Mouse (Mus musculus): ENCODE data around the gene Gm10382. TPM values are rescaled to one million over a fixed set of nuclear protein-coding genes. Genes with fewer than 3 reads are reported as not detected.
"Not testable (repeated sequence)": the region's sequence is repeated elsewhere in the genome, so short reads cannot be mapped to it uniquely, and the experiment has no call there.

Gm10382 gene
- polyA plus RNA-seq, 1 experiment from 2014 or later: 0.68 TPM

- Histone ChIP-seq H3K9me3 (no peaks in the 10 kb centered on the region), H3K4me2 (replicated peaks) (peak within 1 kb of the TSS; percentile 98), H3K4me3 (peak within 1 kb of the TSS; percentile 99), H3K27ac (replicated peaks) (peak within 1 kb of the TSS; percentile 98), H3K4me1 (peaks cover 39% of the 10 kb centered on the region), H3K36me3 (peaks cover 12% of the 10 kb centered on the region), H3K9ac (replicated peaks) (peak within 1 kb of the TSS; percentile 98), H3K27me3 (no peaks in the 10 kb centered on the region)
- ATAC-seq (ENCODE audit: low FRiP score, low read depth): peak; percentile 57
- under 1% methylated on average over 68 of the region's 69 CpGs for WGBS
Observed at GRCm38 (mm10) chr5:125389579-125390441, 688 bp downstream of the Gm10382 start, which contains the start of gene Ubc. Ubc (minus strand) TSS chr5:125390202.

DNA sequence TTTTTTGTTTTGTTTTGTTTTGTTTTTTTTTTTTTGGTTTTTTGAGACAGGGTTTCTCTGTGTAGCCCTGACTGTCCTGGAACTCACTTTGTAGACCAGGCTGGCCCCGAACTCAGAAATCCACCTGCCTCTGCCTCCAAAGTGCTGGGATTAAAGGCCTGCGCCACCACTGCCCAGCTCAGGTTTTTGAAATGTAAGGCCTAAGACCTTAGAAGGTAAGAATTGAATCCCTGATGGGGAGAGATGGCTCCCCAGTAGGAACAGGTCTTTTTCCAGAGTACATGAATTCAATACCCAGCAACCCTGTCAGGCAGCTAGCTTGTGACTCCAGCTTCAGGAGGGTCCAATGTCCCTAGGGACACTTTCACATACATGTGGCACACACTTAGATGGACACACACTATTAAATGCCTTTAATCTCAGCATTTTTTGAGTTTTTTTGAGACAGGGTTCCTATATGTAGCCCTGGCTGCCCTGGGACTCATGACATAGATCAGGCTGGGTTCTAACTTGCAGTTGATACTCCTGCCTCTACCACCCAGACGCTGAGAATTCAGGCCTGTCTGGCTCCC lies 1.9 kb downstream of the Gm10382 start:
- peaks cover under 1% of the 10 kb centered on the region for H3K36me3 ChIP-seq
- WGBS: 95% methylated on average over 3 of the region's 3 CpGs

DNA sequence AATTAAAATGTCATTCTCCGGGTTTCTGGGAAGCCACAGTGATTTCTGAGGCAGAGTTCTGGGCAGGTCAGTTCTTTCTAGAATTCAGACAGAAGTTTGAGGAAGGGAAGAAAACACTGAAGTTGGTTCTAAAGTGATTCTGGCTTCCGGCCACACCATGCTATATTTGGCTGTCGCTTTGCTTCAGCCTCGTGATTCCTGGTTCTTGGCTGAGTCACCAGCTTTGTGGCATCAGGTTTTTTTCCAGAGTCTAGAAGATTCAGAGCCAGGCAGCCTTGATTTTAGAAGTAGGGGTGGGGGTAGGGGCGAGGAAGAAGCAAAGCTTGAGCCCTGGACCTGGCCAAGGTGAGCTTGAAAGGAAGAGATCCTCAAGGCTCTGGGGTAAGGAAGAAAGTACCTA lies 2.5 kb downstream of the Gm10382 start:
- Histone ChIP-seq H3K27me3 (no peaks in the 10 kb centered on the region), H3K4me2 (replicated peaks) (no peak overlapping the region), H3K9me3 (no peaks in the 10 kb centered on the region), H3K4me1 (peaks cover 36% of the 10 kb centered on the region), H3K9ac (replicated peaks) (no peak overlapping the region), H3K27ac (replicated peaks) (no peak overlapping the region), H3K36me3 (no peaks in the 10 kb centered on the region), H3K4me3 (no peak overlapping the region)
- 90% methylated on average over 5 of the region's 5 CpGs for WGBS
- ATAC-seq (ENCODE audit: low FRiP score, low read depth): no peak

More for the DNA sequence above, 1.9 kb downstream of the Gm10382 start:
- ATAC-seq (ENCODE audit: low FRiP score, low read depth): no peak
- Histone ChIP-seq H3K27ac (replicated peaks) (no peak overlapping the region), H3K9ac (replicated peaks) (no peak overlapping the region), H3K27me3 (no peaks in the 10 kb centered on the region), H3K4me2 (replicated peaks) (no peak overlapping the region), H3K9me3 (no peaks in the 10 kb centered on the region), H3K4me3 (no peak overlapping the region), H3K4me1 (peaks cover 36% of the 10 kb centered on the region)

GRCm38 (mm10) chr5:125392176-125392575 lies 3.1 kb downstream of the Gm10382 start:
- 92% methylated on average over 4 of the region's 4 CpGs for WGBS
- H3K4me1 ChIP-seq: peaks cover 36% of the 10 kb centered on the region

GRCm38 (mm10) chr5:125392618-125392976 lies 3.5 kb downstream of the Gm10382 start:
- 0 out of 2 replicates have a peak overlapping the region, but pooled peaks have one; percentile 28 for H3K4me3 ChIP-seq
- peak overlapping the region; percentile 100 for H3K27ac ChIP-seq (replicated peaks)
- 32% methylated on average over 1 of the region's 1 CpGs for WGBS
- no peaks in the 10 kb centered on the region for H3K36me3 ChIP-seq
- ATAC-seq (ENCODE audit: low FRiP score, low read depth): peak; percentile 5; the same call in 1 of the 2 replicates
- H3K4me1 ChIP-seq: peaks cover 36% of the 10 kb centered on the region
- 0 out of 2 replicates have a peak overlapping the region, but pooled peaks have one; percentile 54 for H3K4me2 ChIP-seq (replicated peaks)
- no peaks in the 10 kb centered on the region for H3K9me3 ChIP-seq
- no peak overlapping the region for H3K9ac ChIP-seq (replicated peaks)
- no peaks in the 10 kb centered on the region for H3K27me3 ChIP-seq

More at GRCm38 (mm10) chr5:125392176-125392575, 3.1 kb downstream of the Gm10382 start:
- peak overlapping the region; percentile 100 for H3K27ac ChIP-seq (replicated peaks)
- not testable (repeated sequence) for H3K9me3 ChIP-seq; H3K27me3 ChIP-seq; H3K9ac ChIP-seq (replicated peaks); H3K36me3 ChIP-seq; ATAC-seq (ENCODE audit: low FRiP score, low read depth); H3K4me2 ChIP-seq (replicated peaks); H3K4me3 ChIP-seq

DNA sequence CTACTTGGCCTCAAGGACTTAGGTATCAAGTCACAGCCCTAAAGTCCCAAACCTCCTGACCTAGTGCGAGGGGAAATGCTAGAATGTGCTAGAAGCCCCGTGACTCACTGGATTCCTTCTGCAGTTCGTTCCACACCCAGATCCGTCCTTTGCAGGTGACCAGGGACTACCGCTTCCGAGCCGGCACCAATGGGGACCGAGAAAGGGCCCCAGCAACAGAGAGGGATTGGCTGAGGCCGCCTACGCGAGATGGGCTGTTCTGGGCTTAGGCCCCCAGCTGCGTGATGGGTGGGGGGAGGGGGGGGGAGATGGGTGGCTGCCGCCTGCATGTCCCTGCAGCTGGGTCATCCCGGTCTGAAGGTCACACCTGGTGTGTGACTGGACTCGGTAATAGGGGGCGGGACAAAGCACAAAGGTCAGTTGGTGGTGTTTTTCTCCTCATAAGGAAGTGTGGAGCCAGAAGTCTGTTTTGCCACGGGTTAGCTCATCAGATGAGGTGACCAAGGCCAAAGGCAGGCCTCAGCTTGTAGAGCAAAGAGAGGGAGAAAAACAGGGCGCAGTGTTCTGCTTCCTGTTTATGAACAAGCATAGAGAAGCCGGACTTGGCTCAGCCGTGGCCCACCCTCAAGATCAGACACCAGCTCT lies 4.0 kb downstream of the Gm10382 start:
- peak overlapping the region; percentile 100 for H3K27ac ChIP-seq (replicated peaks)
- peak; percentile 82 for ATAC-seq (ENCODE audit: low FRiP score, low read depth)
- H3K4me3 ChIP-seq: peak overlapping the region; percentile 28
- peaks cover 36% of the 10 kb centered on the region for H3K4me1 ChIP-seq
- H3K9me3 ChIP-seq: no peaks in the 10 kb centered on the region
- WGBS: under 1% methylated on average over 20 of the region's 20 CpGs
- H3K36me3 ChIP-seq: no peaks in the 10 kb centered on the region
- peak overlapping the region; percentile 54 for H3K4me2 ChIP-seq (replicated peaks)
- H3K27me3 ChIP-seq: no peaks in the 10 kb centered on the region
- H3K9ac ChIP-seq (replicated peaks): peak overlapping the region; percentile 55; the same call in 1 of the 2 replicates

DNA sequence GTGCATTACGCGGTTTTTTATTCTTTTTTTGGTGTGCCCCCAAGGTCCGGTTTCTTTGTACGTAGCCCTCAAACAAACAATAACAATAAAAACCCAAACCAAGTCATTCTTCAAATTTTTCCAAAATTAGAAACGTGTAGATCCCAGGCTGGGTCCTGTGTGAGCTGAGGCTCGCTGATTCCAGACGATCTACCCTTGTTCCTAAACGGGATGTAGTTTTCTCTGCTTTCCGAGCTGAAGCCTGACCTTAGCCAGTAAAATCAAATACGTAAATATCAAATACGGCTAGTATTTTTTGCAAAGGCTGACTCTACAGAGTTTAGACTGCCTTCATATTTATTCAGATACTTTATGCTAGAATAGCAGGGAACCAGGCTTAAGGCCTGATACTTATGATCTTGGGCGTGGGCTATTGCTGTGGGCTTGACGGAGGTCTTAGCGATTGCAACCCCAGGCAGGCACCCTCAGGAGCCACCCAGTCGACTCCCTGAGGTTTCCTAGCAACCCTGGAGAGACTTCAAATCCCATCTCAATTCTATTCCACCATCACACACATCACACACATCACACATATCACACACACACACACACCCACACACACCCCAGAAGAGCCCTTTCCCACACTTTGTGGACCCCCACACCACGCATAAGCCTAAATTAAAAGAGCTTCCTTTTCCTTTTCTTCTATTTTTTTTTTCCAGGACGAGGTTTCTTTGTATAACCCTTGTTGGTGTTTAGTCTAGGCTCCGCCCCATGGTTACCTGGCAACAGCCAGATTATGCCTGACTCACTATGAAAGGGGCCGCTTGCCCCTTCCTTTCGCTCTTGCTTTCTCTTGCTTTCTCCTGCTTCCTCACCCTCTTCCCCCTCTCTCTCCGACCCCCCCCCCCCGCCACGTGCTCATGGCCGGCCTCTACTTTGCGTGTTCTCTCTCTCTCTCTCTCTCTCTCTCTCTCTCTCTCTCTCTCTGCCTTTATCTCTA lies 4.8 kb downstream of the Gm10382 start:
- H3K9me3 ChIP-seq: no peaks in the 10 kb centered on the region
- peaks cover 30% of the 10 kb centered on the region for H3K4me1 ChIP-seq
- ATAC-seq (ENCODE audit: low FRiP score, low read depth): peak; percentile 80
- H3K36me3 ChIP-seq: no peaks in the 10 kb centered on the region
- 9% methylated on average over 20 of the region's 25 CpGs for WGBS
- H3K27ac ChIP-seq (replicated peaks): peak overlapping the region; percentile 100
- no peaks in the 10 kb centered on the region for H3K27me3 ChIP-seq
- H3K4me2 ChIP-seq (replicated peaks): peak overlapping the region; percentile 54
- peak overlapping the region; percentile 28 for H3K4me3 ChIP-seq
- H3K9ac ChIP-seq (replicated peaks): peak overlapping the region; percentile 55

DNA sequence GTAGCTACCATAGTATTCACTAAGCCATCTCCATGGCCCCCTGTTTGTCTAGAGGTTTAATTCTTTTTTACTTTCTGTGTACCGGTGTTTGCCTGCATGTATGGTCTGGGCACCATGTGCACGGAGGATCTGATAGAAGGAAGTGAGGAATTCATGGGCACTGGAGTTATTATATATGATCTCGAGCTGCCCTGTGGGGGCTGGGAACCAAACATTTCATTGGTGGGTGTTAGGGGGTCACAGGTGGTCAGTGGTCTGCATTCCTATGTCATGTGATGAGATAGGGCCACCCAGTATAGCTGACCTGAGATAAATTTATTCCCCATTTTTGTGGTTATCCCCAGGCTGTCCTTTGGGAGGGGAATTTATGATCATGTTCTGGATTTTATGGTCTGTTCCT lies 5.9 kb downstream of the Gm10382 start:
- peaks cover 30% of the 10 kb centered on the region for H3K4me1 ChIP-seq
- WGBS: 41% methylated on average over 3 of the region's 3 CpGs
- no peaks in the 10 kb centered on the region for H3K36me3 ChIP-seq
- peak overlapping the region; percentile 54 for H3K4me2 ChIP-seq (replicated peaks)
- 0 out of 2 replicates have a peak overlapping the region, but pooled peaks have one; percentile 31 for H3K9ac ChIP-seq (replicated peaks)
- ATAC-seq (ENCODE audit: low FRiP score, low read depth): no peak
- peak overlapping the region; percentile 100 for H3K27ac ChIP-seq (replicated peaks)
- no peaks in the 10 kb centered on the region for H3K27me3 ChIP-seq
- H3K9me3 ChIP-seq: no peaks in the 10 kb centered on the region
- H3K4me3 ChIP-seq: no peak overlapping the region

DNA sequence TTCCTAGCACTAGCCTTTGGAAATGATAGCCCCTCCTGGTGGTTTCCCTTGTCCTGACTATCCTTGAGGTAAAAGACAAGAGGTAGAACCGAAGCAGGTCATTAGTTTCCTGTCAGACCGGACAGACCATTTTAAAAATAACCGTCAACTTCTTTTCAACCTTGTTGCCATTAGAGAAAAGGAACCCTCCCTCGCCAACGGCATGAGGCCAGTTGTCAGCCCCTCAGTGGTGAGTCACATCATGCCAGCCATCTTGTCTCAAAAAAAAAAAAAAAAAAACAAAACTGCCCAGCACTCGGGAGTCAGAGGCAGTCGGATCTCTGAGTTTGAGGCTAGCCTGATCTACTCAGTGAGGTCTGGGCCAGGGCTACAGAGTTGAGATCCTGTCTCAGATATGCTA lies 11.8 kb downstream of the Gm10382 start:
- no peak for ATAC-seq (ENCODE audit: low FRiP score, low read depth)
- H3K4me2 ChIP-seq (replicated peaks): no peak overlapping the region
- H3K9ac ChIP-seq (replicated peaks): no peak overlapping the region
- peaks cover 7% of the 10 kb centered on the region; the same call in 1 of the 2 replicates for H3K27me3 ChIP-seq
- H3K4me3 ChIP-seq: no peak overlapping the region
- peaks cover 8% of the 10 kb centered on the region; the same call in 1 of the 2 replicates for H3K4me1 ChIP-seq
- WGBS: 70% methylated on average over 7 of the region's 7 CpGs
- H3K27ac ChIP-seq (replicated peaks): no peak overlapping the region
- no peaks in the 10 kb centered on the region for H3K9me3 ChIP-seq
- H3K36me3 ChIP-seq: no peaks in the 10 kb centered on the region

GRCm38 (mm10) chr5:125402476-125402875 lies 13.4 kb downstream of the Gm10382 start:
- H3K27ac ChIP-seq (replicated peaks): no peak overlapping the region
- H3K4me3 ChIP-seq: no peak overlapping the region
- H3K9ac ChIP-seq (replicated peaks): no peak overlapping the region
- peaks cover 7% of the 10 kb centered on the region; the same call in 1 of the 2 replicates for H3K27me3 ChIP-seq
- peaks cover 19% of the 10 kb centered on the region for H3K4me1 ChIP-seq
- H3K36me3 ChIP-seq: no peaks in the 10 kb centered on the region
- H3K4me2 ChIP-seq (replicated peaks): no peak overlapping the region
- 53% methylated on average over 10 of the region's 10 CpGs for WGBS
- ATAC-seq (ENCODE audit: low FRiP score, low read depth): no peak
- no peaks in the 10 kb centered on the region for H3K9me3 ChIP-seq

- H3K4me3 ChIP-seq: no peak overlapping the region
- H3K4me2 ChIP-seq (replicated peaks): no peak overlapping the region
- no peak overlapping the region for H3K27ac ChIP-seq (replicated peaks)
- no peaks in the 10 kb centered on the region for H3K9me3 ChIP-seq
- no peak for ATAC-seq (ENCODE audit: low FRiP score, low read depth)
- H3K4me1 ChIP-seq: peaks cover 22% of the 10 kb centered on the region
- H3K36me3 ChIP-seq: no peaks in the 10 kb centered on the region
- 58% methylated on average over 6 of the region's 6 CpGs for WGBS
- no peak overlapping the region for H3K9ac ChIP-seq (replicated peaks)
- H3K27me3 ChIP-seq: peaks cover 7% of the 10 kb centered on the region; the same call in 1 of the 2 replicates
Observed at GRCm38 (mm10) chr5:125402991-125403390, 13.9 kb downstream of the Gm10382 start.

Data from midbrain, embryonic 12.5 days (tissue).